Mouse (Mus musculus): ENCODE data around the gene Ccrl2.
A peak's percentile ranks its signal among the peaks of the same experiment; 100 is the strongest.

Ccrl2 gene

GRCm38 (mm10) chr9:111056798-111057543 lies at the start of gene Ccrl2:
Gene Ccrl2 (minus strand): TSS chr9:111057519.
- DNase-seq = peak; percentile 47

- no peak for DNase-seq
Measured at GRCm38 (mm10) chr9:111103893-111104292, 46.6 kb upstream of the Ccrl2 start.

- no peak for DNase-seq
Measured at GRCm38 (mm10) chr9:111103293-111103692, 46.0 kb upstream of the Ccrl2 start.

GRCm38 (mm10) chr9:111100406-111100805 lies 43.1 kb upstream of the Ccrl2 start:
- DNase-seq = no peak

GRCm38 (mm10) chr9:111097543-111097942 lies 40.2 kb upstream of the Ccrl2 start:
- no peak for DNase-seq

GRCm38 (mm10) chr9:111096419-111097326 lies 39.4 kb upstream of the Ccrl2 start:
- DNase-seq = no peak

GRCm38 (mm10) chr9:111095710-111096109 lies 38.4 kb upstream of the Ccrl2 start:
- no peak for DNase-seq

- peak; percentile 40 for DNase-seq
Measured at GRCm38 (mm10) chr9:111094626-111095025, 37.3 kb upstream of the Ccrl2 start.

GRCm38 (mm10) chr9:111093094-111093493 lies 35.8 kb upstream of the Ccrl2 start:
- DNase-seq = peak; percentile 68

GRCm38 (mm10) chr9:111092657-111093056 lies 35.3 kb upstream of the Ccrl2 start:
- DNase-seq = no peak

- DNase-seq = no peak
Measured at GRCm38 (mm10) chr9:111088886-111089285, 31.6 kb upstream of the Ccrl2 start.

GRCm38 (mm10) chr9:111087960-111088359 lies 30.6 kb upstream of the Ccrl2 start:
- no peak for DNase-seq

GRCm38 (mm10) chr9:111086995-111087606 lies 29.8 kb upstream of the Ccrl2 start:
- no peak for DNase-seq

GRCm38 (mm10) chr9:111086137-111086536 lies 28.8 kb upstream of the Ccrl2 start:
- no peak for DNase-seq

- peak; percentile 27 for DNase-seq
Measured at GRCm38 (mm10) chr9:111085329-111085728, 28.0 kb upstream of the Ccrl2 start.

- DNase-seq = no peak
Measured at GRCm38 (mm10) chr9:111081765-111082164, 24.4 kb upstream of the Ccrl2 start.

GRCm38 (mm10) chr9:111080801-111081200 lies 23.5 kb upstream of the Ccrl2 start:
- no peak for DNase-seq

GRCm38 (mm10) chr9:111077745-111078144 lies 20.4 kb upstream of the Ccrl2 start:
- no peak for DNase-seq

GRCm38 (mm10) chr9:111072971-111073370 lies 15.7 kb upstream of the Ccrl2 start:
- DNase-seq = no peak

GRCm38 (mm10) chr9:111072175-111072574 lies 14.9 kb upstream of the Ccrl2 start:
- DNase-seq = peak; percentile 68

- peak; percentile 65 for DNase-seq
Measured at GRCm38 (mm10) chr9:111070546-111070961, 13.2 kb upstream of the Ccrl2 start.

GRCm38 (mm10) chr9:111067052-111067451 lies 9.7 kb upstream of the Ccrl2 start:
- no peak for DNase-seq

GRCm38 (mm10) chr9:111062840-111063239 lies 5.5 kb upstream of the Ccrl2 start:
- no peak for DNase-seq
